Mouse (Mus musculus): ENCODE measurements around the gene Kcnip4.

The Kcnip4 gene

DNA sequence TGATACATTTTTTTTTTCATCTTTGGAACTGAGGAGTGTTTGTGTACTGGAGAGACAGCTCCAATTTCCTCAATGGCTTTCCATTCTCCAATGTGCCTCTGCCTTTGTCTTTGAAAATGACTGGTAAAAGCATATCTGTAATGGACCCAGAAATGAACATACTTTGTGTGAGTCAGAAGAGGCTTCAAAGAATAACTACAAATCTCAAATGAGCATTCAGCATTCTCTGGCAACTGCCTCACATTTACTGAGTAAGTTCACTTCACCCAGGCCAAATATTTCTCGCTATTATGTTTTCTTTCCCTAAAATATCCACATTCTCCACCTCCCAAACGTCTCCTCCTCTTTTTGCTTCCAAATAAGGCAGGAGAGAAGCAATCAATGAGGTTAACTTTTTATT, 646.6 kb downstream of the Kcnip4 start:
- CTCF ChIA-PET = no interaction called here

DNA sequence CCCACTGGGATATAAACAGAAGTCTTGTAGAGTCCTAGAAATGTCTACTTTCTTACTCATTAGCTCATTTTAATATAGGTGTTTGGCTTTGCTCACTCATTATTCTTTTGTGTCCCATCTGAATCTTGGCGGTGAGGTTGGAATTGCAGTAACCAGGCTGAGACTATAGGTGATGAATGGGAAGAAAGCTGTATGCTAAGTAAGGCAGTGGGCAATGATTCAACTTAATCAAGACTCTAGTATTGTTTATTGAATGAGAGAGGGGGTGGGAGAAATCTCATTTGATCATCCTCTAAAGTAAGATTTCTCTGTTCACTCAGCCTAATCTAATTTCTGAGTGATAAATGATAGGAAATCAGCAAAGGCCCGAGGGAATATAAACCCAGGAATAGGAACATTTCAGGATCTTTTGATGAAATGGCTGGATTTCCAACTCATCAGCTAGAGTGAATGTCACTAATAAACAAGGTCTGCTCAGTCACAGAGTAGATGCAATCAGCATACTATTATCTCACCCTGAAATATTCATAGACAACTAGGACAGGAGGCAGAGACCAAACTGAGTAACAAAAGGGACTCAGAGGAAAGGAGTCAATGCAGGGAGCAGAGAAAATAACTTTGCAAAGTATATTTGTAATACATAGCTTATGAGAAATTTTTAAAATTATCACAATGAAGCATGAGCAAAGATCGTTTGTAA, 660.3 kb downstream of the Kcnip4 start:
- CTCF ChIA-PET = no interaction called here

DNA sequence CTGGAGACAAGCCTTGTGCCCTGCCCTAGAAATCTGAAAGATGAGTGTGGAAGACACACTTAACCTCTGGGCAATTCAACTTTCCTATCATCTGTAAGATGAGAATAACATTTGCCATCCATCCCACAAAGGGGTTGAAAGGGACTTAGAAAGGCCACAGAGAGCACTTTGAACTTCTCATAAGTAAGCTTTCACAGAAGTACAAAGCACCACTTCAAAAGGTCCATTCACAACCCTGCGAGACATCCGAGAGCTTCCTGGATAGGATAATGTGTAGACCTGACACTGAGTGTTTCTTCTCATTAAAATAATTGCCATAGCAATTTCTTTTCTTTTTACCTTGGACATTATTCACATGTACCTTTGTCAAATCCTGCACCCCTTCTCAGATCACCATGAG, 683.7 kb downstream of the Kcnip4 start:
- CTCF ChIA-PET = no interaction called here

DNA sequence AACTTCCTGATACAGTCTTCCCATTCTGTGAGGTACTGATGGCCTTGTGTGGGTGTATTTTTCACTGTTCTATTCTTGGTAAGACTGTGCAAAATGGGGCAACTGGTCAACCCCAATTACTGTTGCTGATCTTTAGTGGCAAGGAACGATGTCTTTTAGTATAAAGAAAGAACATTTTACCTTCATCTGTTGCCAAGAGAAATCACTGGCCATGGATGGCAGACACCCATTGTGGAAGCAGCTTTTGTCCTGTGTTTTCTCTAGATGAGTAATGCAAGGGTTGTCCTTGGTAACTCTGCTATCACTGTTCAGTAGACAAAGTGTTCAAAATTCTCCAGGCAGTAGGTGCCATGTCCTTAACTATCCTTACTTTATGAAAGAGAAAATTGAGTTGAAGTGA, 729.2 kb downstream of the Kcnip4 start:
- CTCF ChIA-PET = no interaction called here

DNA sequence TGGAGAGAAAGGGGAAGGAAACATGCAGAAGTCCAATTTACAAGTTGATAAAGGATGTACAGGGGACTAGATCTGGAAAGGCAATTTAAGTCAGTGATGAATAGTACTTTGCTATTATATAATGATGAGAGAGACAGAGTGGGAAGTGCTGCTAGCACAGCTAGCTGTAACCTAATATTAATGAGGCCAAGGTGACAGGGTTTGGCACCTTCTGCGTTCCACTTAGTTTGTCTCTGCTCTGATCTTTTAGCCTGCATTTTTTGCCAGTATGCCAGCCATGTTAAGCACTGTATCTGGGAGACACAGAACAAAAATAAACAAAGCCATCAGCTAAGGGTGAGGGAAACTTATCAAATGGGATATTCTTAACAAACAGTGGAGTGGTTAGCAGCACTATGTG, 745.3 kb downstream of the Kcnip4 start:
- CTCF ChIA-PET = no interaction called here

DNA sequence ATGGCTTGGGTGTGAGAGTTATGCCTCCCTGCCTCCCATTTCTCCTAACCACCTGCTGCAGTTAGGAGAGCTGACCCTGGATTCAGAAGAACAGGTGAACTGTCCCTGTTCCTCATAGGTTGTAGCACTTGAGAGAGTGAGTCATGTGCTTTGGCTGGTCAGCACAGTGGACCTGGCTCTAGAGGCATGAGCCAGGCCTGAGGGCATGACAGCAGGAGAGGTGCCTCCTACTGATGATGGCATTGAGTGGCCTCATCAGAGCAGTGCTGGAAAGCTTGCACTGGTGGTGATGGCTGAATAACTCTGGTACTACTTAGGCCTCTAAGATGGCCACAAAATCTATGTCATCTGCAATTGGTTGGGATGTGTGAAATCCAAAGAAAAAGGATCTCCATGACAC, 776.1 kb downstream of the Kcnip4 start:
- CTCF ChIA-PET = no interaction called here

DNA sequence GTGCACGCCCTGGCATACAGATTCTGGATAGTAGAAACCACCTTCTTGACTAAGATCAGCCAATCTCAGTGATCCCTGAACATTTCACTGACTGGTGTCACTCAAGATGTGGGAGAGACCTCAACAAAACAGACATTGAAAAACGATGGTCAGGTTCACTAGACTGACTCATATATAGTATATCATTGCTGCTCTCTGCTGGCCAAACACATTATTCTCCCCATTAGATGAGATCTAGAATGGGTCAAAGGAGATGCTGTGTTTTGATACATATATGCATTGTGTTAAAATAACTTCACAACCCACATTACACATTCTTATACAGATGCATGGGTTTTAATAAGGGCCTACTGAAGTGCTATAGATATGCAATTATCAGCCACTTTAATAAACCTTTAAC, 787.1 kb downstream of the Kcnip4 start:
- CTCF ChIA-PET = no interaction called here

DNA sequence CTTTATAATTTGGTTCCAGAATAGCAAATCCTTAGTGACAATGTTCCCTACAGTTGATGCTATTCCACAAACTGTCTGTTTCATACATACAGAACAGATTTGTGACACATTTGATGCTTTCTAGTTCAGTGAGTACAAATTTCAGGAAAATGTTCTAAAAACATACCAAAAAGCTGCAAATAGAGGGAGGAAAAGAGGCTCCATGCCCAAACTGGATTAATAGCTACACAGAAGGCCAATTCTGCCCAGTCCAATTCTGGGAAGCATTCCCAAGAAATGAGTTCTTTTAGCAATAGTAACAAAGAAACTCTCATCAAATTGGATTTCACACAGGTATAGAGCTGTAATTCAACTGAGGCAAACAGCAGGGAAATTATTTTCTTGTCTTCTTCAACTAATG, 806.5 kb downstream of the Kcnip4 start:
- CTCF ChIA-PET = no interaction called here

DNA sequence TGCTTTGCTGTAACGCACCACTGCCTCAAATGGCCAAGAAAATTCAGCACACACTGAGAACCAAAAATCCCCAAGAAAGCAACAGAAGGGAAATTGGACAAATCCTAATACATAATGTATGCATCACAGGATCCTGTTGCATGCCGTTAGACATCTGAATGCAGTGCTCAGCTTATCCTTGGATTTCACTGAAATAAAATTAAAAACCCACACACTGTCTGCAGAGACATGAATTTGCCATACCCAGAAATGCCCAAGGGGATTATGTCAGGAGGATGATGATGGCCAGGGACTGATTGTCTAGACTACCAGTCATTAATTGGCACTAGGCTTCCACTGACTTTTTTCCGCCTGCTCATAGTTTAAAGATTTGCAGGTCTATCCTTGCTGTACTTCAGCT, 818.7 kb downstream of the Kcnip4 start:
- CTCF ChIA-PET = no interaction called here

DNA sequence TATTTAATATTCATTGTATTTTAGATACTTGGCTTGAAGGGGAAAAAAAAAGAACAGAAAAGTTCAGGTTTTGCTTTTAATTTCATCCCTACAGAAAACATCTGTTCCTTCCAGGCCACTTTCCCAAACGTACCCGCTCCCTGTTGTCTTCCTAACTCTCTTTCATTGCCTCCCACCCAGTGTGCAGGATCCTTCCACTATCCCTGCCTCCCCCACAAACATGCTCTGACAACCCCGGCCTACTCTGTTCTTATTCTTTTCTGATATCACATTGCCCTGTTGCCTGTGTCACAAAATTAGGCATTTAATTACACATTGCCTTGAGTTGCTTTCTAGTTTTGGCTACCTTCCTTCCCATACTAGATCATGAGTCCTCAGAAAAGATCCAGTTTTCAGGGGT, 837.6 kb downstream of the Kcnip4 start:
- CTCF ChIA-PET = no interaction called here

DNA sequence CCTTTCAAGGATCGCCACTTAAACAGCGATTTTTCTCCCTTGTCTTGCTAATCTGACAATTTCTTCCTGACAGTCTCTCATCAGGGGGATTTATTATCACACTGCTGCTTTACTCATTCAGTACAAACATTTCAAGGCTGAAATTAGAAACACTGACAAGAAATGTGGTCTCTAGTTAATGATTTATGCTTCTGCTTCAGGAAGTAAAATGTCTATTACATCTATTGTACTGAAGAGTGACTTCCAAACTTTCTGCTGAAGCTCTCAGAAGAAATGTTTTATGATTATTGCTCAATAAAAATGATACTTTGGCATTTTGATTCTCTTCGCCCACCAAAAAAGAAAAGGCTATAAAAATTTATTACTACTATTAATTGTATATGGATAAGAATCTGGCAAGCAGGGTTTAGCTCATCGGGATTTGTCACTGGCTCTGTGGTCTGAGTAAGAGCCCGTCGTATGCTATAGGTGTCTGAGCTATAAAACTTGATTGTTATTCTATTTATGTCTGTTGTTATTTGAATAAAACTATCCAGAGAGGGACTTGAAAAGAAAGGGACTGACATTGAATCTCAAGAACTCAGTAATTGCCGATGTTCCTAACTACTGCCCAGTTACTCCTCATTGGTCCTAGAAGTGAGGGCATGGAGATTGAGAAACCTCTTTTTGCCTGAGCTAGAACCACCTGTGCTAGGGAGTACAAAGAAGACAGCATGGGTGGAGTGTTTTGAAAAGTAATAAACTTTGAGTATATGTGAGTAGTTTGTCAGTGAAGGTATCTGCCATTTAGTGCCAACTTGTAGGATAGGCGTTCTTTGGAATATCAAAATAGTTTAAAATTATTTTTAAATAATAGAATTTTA, 844.7 kb downstream of the Kcnip4 start:
- CTCF ChIA-PET = no interaction called here

DNA sequence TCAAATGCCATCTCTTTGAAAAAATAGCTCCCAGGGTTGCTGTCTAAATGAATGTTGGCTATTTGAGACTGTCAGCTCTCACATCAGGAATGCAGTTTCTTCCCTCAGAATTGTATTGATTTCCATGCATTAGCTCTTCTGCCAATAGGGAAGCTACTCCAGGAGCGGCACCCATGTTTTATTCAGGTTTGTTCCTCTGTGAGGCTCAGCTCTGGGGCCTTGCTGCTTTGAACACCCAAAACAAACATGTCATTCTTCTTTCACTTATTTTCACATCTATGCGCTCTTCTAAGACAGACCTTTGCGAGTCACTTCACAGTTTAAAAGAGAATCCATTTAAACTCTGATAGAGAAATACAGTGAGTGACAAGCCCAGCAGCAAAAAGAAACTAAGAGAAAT, 862.2 kb downstream of the Kcnip4 start:
- CTCF ChIA-PET = no interaction called here

DNA sequence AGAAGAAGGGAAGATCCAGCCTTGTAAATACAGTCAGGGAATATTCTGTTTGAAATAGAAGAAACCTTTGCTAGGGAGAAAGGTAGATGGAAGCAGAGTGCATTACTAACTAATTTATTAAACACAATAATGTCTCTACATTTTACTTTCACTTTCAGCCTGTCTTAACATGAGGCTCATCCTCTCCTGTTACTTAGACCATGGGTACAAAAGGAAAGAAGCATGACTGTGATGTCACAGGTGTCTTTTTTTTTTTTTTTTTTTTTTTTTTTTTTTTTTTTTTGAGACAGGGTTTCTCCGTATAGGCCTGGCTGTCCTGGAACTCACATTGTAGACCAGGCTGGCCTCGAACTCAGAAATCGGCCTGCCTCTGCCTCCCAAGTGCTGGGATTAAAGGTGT, 864.7 kb downstream of the Kcnip4 start:
- CTCF ChIA-PET = no interaction called here

DNA sequence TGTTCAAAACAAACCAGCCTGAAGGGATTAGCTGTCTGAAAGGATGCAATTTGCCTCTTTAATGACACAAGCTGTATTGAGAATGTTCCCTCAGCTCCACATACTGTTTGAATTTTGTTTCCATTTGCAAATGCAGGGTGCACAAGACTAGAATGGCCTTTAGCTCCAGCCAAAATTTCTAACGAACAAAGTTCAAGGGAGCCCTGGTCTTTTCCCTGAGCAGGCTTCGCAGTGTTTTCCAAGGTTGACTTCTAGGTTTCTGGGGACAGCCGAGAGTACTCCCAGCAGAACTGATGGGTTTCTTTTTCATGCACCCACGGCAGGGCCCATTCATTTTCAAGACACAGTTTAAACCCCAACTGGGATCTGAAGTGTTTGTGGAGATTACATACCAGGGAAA, 874.2 kb downstream of the Kcnip4 start:
- CTCF ChIA-PET = no interaction called here

DNA sequence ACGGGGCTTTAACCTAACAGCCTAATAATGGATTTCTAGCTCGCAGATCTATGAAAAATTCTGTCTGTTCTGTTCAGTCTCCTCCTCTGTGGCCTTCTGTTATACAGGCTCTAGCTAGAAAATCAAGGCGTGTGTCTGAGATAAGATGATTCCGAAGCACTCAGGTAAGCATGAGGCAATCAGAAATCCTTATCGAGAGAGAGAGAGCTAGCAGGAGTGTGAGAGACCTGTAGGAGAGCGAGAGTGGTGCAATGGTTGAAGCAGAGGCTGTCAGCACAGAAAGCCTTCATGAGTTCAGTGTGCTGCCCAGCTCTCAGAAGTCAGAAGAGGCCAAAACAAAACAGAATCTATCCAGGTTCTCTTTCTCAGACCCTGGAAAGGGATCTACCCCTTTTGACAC, 888.0 kb downstream of the Kcnip4 start:
- CTCF ChIA-PET = no interaction called here

DNA sequence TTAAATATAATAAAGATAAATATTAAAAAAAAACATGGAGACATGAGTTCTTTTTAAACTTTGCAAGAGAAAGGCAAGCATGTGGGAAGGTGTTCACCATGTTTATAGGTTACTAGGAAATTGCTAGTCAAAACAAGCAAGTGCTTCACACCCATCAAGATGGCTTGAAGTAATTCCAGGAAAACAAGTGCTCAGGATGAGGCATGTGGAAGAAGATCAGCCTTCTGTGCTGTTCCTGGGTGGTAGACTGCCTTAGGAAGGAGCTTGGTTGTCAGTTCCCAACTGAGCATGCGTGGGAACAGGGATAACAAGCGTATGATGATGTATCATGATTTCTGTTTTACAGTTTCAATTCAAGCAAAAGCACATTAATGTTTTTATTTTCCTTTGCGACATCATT, 891.1 kb downstream of the Kcnip4 start:
- CTCF ChIA-PET = no interaction called here

DNA sequence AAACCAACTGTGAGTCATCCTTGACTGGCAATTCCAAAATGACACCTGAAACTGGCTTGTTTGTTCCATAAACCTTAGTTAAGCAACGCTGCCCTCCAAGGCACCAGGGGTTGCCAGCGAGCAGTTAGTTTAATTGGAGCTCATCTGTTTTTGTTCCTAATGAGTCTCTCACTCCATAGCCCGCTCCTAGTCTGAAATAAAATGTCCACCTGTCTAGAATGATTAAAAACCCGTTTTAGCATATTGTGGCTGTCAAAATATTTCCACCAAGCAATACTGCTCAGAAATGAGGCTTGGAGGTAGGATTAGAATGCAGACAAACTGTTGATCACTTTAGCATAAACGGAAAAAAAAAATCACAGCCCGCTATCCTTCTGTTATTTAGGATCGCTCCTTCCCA, 901.3 kb downstream of the Kcnip4 start:
- CTCF ChIA-PET = no interaction called here

DNA sequence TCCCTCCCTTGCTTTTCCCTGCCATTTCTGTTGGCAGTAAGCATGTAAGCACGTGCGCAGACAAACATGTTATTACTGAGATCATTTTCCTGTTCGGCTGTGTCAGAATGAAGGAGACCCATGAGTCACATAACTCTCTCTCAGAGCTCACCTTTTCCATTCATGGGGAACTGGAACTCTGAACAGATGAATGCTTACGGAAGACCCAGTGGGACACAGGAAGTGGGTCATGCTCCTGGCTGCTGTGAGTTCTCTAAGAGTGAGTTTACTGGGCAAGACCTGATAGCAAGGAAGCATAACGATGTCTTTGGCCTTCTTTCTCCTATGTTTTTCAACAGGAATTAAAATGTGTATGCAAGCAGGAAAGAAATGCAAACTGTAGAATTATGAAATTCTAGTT, 917.8 kb downstream of the Kcnip4 start:
- CTCF ChIA-PET = no interaction called here

DNA sequence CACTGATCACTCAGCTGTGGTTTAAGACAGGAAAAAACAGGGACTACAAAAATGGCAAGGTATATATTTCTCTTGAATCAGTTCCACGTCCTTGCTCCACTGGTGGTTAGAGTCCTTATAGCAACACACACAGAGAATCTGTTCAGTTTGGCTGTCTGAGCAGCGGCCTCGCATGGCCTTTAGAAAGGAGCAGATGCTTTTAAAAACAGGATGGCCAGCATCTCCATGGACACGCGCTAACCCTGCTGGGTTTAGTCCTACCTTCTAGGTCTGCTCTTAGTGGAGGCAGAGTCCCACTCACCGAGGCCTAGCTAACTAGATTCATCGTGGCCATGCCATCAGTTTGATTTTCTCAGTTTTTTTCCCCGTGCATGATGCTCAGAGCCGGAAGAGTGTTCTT, 918.4 kb downstream of the Kcnip4 start:
- CTCF ChIA-PET = no interaction called here

DNA sequence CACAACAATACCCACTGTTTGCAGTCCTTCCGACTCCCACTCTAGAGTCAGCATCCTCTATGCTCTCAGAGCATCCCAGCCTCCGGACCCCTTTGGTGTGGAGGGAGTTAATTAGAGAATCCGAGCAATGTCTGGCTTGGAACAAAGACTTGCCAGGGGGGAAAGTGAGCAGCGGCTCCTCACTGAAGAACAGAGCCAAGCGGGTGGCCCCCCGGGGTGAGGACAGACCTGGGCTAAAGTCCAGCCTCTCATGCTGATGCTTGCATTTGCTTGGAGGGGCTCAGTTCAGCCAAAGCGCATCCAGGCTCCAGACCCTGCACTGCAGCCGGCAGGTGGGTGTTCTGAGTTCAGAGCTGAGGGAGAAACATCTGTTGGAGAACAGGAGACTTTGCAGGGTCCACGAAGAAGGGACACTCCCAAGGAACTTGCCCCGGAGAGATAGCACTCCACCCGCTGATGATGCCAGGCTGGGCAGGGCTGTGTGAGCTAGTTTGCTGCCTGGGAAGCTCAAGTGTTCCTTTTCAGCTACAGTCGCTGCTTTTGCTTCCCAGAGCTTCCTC, 925.1 kb downstream of the Kcnip4 start:
- CTCF ChIA-PET = no interaction called here

DNA sequence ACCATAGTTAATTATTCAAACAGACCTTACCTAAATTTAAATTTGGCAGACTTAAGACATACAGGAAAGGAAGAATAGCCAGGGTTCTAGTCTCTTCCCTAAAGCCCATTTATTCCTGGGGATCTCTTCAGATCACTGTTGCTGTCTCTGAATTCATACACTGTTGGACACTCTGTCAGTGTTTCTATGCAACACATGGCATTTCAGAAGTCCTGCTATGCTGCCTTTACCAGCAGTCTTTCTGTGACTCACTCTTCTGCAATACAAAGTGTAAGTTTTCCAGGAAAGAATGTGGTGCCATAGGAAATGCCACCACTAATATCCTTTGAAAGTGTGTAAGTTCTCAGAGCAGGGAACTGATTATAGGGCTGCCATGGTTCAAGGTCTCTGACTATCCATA, 936.7 kb downstream of the Kcnip4 start:
- CTCF ChIA-PET = no interaction called here

DNA sequence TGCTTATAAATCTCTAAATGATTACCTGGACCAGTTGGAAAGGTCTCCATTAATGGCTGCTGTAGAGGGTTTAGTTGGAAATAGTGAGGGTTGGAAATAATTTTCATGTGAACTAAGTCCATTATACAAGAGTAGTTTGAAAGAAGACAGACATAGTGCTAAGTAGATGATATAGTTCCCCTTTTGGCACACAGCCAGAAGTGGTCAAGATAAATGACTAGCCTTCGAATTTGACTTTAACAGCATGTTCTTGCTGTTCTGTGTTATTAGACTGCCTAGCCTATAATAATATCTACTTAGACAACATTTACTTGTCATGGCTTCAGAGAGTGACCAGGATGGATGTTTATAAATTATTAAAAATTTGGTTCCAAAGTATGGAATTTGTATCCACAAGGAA, 941.3 kb downstream of the Kcnip4 start:
- CTCF ChIA-PET = no interaction called here

DNA sequence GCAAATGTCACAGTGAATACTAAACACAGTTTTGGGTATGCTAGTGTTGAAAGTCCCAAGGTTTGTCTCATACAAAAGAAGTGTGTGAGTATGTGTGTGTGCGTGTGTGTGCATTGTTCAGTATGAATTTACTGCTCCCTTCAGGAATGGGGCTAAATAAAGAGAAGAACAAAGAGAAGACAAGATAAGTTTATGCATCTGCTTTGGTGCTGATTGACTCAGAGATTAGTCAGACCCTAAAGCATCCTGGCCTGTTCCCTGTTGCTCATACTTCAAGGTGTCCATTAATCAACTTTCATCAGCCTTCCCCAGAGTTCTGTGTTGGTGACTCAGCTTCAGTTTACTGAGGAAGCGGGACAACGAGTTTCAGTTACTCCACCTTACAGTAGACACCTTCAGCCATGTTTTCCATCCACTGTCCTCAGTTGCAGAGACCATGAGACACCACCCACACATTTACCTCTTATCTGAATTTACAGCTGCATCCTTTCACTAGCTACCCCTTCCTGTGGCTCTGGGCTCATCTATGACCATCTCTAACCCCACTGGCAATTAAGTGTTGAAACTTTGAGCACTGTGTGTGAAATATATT, 960.6 kb downstream of the Kcnip4 start:
- CTCF ChIA-PET = no interaction called here
